Mouse (Mus musculus): ENCODE results near the gene Htra3.
A peak's percentile ranks its signal among the peaks of the same experiment; 100 is the strongest.

The Htra3 gene

DNA sequence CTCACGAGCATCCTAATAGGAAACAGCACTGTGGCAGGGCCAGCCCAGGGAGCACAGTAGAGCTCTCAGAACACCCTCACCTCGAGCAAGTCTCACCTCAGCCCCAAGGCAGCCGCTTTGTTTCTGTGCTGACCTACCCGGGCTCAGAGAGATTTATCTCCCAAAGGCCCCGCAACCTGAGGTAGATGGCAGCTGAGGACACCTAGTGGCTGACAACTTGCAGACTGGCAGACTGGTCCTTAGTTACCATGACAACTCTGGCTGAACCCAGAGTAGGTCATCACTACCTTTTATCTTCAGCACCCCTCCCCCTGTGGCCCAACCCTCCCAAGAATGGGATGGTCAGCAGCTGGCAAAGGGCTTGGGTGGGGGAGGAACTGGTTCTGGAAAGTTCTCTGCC lies 16.2 kb upstream of the Htra3 start:
- no peak for DNase-seq (ENCODE audit: low spot score)

DNA sequence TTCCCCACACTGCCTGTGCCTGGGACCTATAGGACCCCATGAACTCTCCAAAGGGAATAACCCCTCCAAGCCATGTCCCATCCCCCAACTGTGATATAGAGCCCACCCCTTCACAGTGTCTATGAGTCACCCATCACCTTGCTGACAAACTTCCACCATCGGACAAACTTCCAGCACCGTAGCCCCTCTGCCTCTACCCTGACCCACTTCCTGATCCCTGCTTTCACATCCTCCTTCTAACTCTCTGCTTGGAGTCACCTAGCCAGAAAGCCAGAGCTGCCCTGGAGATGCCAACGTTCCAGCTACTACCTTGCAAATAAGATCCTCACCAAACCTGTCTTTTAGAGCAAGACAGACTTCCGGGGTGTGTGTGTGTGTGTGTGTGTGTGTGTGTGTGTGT lies 14.1 kb upstream of the Htra3 start:
- DNase-seq (ENCODE audit: low spot score), result no peak

GRCm38 (mm10) chr5:35691246-35691645 lies 11.7 kb upstream of the Htra3 start:
- no peak for DNase-seq (ENCODE audit: low spot score)

DNA sequence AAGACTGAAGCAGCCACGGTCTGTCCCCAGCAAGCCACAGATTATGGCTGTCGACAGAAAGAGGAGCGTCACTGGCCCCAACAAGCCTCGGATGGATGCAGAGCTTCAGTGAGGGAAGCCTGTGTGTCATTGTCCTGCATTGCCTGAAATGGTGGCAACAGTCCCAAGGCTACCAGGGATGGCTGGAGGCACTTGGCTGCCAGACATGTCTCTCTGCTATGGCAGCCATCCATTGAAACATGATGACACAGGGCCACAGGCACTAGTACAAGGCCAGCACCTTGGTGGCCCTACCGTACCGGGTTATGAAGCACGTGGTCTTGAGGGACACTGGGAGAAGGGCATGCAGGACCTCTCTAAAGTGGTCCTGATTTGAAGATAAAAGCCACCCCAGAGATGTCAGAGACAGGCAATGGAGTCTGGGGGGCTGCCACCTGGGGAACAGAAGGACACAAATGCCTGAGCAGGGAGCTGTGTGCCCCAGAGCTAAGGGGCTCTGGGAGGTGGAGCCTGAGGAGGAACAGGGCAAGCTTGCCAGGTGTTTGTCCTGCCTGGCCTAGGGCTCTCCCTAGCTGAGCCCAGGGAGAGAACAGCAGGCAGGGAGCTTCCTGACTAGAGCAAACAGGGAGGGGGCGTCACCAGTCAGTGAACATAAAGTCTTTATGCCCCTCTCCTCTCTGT lies 11.0 kb upstream of the Htra3 start:
- no peak for DNase-seq (ENCODE audit: low spot score)

- DNase-seq (ENCODE audit: low spot score), result no peak
Measured at GRCm38 (mm10) chr5:35689374-35689773, 9.8 kb upstream of the Htra3 start.

DNA sequence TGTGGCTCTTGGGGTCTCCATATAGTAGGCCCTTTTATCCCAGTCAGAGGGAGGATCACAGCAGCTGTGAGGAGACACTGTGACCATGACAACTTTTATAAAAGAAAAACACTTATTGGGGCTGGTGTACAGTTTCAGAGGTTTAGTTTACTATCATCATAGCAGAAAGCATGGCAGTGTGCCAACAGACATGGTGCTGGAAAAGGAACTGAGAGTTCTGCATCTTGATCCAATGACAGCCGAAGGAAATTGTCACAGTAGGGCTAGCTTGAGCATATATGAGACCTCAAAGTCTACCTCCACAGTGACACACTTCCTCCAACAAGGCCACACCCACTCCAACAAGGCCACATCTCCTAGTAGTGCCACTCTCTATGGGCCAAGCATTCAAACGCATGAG lies 9.3 kb upstream of the Htra3 start:
- DNase-seq (ENCODE audit: low spot score), result no peak

GRCm38 (mm10) chr5:35687098-35687497 lies 7.5 kb upstream of the Htra3 start:
- no peak for DNase-seq (ENCODE audit: low spot score)

GRCm38 (mm10) chr5:35686336-35686735 lies 6.8 kb upstream of the Htra3 start:
- no peak for DNase-seq (ENCODE audit: low spot score)

- no peak for DNase-seq (ENCODE audit: low spot score)
Measured at GRCm38 (mm10) chr5:35685079-35685478, 5.5 kb upstream of the Htra3 start.

DNA sequence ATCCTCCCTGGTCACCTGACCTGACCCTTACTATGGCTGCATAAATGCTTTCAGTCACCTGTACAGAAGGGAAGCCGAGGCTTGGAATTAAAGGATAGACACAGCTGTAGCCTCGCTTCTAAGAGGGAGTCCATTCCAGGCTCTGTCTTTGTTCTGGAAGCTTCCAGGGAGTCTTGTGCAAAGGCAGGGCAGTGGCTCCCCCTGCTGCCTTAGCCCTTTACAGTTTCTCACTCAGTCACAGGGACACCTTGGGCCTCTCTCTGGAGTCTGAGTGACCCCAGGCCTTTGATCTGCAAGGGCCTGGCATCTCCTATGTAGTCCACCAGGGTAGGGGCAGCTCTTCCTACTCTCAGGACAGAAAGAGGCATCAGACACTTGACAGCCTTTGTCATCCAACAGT lies 1.4 kb upstream of the Htra3 start:
- peak; percentile 59 for DNase-seq (ENCODE audit: low spot score)

GRCm38 (mm10) chr5:35676964-35677363 lies 2.6 kb downstream of the Htra3 start:
- no peak for DNase-seq (ENCODE audit: low spot score)

DNA sequence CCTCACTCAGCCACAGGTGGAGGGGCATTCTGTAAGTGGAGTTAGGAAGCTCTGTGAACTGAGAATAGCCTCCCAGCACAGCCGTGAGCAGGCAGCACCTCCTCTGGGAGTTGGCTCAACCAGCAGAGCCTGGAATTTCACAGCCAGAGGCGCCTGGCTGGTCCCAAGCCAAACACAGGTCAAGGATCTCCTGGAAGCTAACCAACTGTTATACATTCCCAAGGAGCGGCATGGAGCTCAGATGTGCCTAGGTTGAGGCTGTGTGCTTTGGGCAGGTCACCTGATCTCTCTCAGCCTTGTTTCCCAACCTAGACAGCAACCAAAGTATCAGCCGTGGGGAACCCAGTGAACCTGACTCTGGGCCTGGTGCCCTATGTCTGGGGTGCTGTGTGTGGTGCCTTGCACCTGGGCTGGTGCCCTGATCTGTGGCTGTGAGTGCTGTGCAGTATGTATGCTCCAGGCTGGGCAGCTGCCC lies 5.5 kb downstream of the Htra3 start:
- peak; percentile 73 for DNase-seq (ENCODE audit: low spot score)

GRCm38 (mm10) chr5:35673086-35673485 lies 6.5 kb downstream of the Htra3 start:
- DNase-seq (ENCODE audit: low spot score), result peak; percentile 87

GRCm38 (mm10) chr5:35672581-35672980 lies 7.0 kb downstream of the Htra3 start:
- DNase-seq (ENCODE audit: low spot score), result no peak

- DNase-seq (ENCODE audit: low spot score), result peak; percentile 70
Measured at GRCm38 (mm10) chr5:35671474-35671891, 8.1 kb downstream of the Htra3 start.

DNA sequence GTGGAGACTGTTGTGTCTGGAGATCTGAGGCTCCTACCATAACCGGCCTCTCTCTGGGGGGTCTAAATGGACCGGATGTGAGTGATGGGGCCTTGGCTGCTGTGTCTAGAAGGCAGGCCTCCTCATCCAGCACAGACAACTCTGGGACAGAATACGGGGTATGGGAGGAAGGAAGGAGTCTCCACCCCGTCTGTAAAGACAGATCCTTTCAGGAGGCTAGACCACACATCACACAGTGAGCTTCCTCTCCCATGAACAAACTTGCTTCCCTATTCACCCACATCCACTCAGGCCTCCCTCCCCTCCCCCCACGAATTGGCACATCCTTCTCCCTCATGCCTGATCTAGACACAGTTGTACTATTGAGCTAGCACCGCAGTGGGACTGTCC lies 9.2 kb downstream of the Htra3 start:
- DNase-seq (ENCODE audit: low spot score), result no peak

GRCm38 (mm10) chr5:35669747-35670411 lies 9.7 kb downstream of the Htra3 start:
- DNase-seq (ENCODE audit: low spot score), result no peak

- DNase-seq (ENCODE audit: low spot score), result no peak
Measured at GRCm38 (mm10) chr5:35666152-35666551, 13.4 kb downstream of the Htra3 start.

DNA sequence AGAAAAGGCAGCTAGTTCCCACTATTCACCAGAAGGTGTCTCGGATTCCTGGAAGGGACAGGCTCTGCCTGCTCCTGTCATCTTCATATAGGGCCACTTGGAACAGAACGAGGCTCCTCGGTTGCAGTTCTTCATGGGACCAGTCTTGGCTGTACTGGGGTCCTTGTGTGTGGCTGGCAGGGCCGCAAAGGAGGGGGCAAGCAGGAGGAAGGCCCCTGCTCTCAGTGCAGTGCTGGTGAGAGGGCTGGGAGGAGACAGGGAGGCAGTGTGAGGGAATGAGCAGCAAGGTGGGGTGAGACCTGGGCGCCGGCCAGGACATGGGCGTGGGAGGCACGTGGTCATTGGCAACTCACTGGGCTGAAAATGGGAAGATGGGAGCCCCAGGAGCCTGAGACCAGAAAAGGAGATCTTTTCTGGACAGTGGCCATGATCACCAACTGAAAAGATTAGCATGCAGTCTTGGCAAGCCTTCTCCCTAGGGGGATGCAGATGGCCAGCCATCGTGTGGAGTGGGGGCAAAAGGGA lies 17.5 kb downstream of the Htra3 start:
- no peak for DNase-seq (ENCODE audit: low spot score)

DNA sequence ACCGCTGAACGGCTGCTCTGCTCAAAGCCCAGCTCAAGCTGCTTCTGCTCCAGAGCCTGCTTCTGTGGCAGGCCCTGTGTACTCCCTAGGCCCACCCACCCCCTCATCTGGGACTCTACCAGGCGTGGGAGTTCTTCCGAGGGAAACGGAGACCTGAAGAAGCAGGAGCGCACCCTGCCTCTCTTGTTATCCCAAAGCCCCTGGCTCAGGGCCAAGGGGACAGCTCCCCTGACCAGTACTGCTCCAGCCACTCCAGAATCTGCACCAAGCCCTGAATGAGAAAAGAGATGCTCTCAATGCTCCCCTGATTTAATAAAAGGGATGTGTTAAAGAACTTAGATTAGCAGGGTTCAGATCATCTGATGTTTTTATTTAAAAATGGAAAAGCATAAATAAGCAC lies 18.4 kb downstream of the Htra3 start:
- no peak for DNase-seq (ENCODE audit: low spot score)

GRCm38 (mm10) chr5:35659503-35659902 lies 20.1 kb downstream of the Htra3 start:
- DNase-seq (ENCODE audit: low spot score), result no peak

DNA sequence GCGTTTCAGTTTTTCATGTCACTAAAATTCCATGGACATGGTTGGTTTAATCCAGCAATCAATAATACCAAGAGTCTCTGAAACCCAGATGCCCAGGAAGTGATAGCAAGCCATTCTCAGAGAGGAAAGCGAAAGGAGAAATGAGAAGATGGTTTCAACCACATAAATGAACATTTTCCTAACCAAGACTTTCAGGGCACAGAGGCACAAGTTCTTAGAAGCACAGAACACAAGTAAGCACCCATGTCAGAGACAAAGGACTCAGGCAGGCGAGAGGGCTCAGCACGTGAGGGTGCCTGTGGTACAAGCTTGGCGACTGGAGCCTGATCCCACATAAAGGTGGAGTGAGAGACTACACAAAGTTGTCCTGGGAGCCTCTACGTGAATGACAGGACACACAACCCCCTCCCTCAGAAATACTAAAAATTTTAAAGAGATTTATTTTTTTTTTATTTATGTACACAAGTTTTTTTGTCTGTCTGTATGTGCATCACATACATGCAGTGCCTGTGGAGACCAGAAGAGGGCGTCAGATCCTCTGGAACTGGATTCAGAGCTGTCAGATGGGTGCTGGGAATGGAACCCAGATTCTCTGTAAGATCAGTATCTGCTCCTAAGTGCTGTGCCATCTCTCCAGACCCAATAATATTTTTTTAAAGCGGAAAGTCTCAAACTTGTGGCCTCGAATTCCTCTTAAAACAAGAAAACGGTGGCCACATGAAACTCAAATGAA lies 23.7 kb downstream of the Htra3 start:
- DNase-seq (ENCODE audit: low spot score), result no peak
